Mouse (Mus musculus): ENCODE results near the gene Lztr1. TPM values are rescaled to one million over a fixed set of nuclear protein-coding genes. Genes with fewer than 3 reads are reported as not detected.

The Lztr1 gene
- polyA plus RNA-seq, 1 experiment, result 46.6 TPM

DNA sequence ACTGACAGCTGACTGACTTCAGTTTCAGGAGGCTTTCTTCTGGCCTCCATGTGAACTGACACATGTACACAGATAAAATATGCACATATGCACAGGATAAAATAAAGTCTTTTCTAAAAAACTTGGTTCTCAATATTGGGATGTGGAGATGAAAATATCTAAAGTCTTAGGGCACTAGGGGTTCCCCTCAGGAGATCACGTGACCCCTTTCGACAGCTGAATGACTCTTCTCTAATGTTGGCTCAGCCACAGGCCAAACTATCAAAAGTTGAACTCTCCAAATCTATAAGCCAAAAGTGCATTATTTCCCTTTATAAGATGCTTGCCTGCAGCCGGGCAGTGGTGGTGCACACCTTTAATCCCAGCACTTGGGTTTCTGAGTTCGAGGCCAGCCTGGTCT lies 47.7 kb downstream of the Lztr1 start:
- H3K27ac ChIP-seq (ENCODE audit: insufficient read depth, low read length), result no peak overlapping the region
- no peak overlapping the region for H3K9ac ChIP-seq (ENCODE audit: low read depth, poor library complexity, severe bottlenecking)
- TF ChIP-seq CTCF (IDR thresholded peaks at IDR 0.05; ENCODE audit: low read depth, low read length) (no peak), EP300 (IDR thresholded peaks at IDR 0.05; ENCODE audit: insufficient read depth, low read depth, low read length) (no peak)
- H3K9me3 ChIP-seq (replicated peaks; ENCODE audit: control insufficient read depth, insufficient read depth, low read length, poor library complexity, severe bottlenecking), result no peaks in the 10 kb centered on the region
- no peaks in the 10 kb centered on the region for H3K36me3 ChIP-seq (ENCODE audit: control insufficient read depth, insufficient read depth, low read length, poor library complexity, severe bottlenecking)
- no peaks in the 10 kb centered on the region for H3K27me3 ChIP-seq (ENCODE audit: control insufficient read depth, insufficient read depth, low read length, poor library complexity, severe bottlenecking)
- H3K4me1 ChIP-seq (ENCODE audit: control insufficient read depth, insufficient read depth, low read length), result no peaks in the 10 kb centered on the region
- H3K4me3 ChIP-seq (ENCODE audit: low read depth, low read length), result no peak overlapping the region

DNA sequence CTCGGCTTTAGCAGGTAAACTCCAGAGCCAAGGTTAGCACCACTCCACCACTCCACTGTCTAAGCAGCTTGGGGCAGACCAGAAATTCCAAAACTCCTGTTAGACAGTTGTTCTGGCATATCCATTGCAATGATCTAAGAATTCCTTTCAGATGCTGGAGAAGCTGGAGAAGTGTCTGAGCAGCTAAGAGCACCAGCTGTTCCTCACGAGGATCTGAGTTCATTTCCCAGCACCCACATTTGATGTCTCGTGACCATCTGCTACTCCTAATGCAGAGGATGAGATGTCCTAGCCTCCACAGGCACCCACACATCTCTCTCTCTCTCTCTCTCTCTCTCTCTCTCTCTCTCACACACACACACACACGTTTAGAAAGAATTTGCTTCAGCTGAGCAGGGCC lies 48.4 kb downstream of the Lztr1 start:
- Histone ChIP-seq H3K36me3 (ENCODE audit: control insufficient read depth, insufficient read depth, low read length, poor library complexity, severe bottlenecking) (no peaks in the 10 kb centered on the region), H3K9ac (ENCODE audit: low read depth, poor library complexity, severe bottlenecking) (no peak overlapping the region), H3K27me3 (ENCODE audit: control insufficient read depth, insufficient read depth, low read length, poor library complexity, severe bottlenecking) (no peaks in the 10 kb centered on the region), H3K4me3 (ENCODE audit: low read depth, low read length) (no peak overlapping the region), H3K27ac (ENCODE audit: insufficient read depth, low read length) (no peak overlapping the region), H3K9me3 (replicated peaks; ENCODE audit: control insufficient read depth, insufficient read depth, low read length, poor library complexity, severe bottlenecking) (no peaks in the 10 kb centered on the region), H3K4me1 (ENCODE audit: control insufficient read depth, insufficient read depth, low read length) (no peaks in the 10 kb centered on the region)
- TF ChIP-seq EP300 (IDR thresholded peaks at IDR 0.05; ENCODE audit: insufficient read depth, low read depth, low read length), result no peak
- TF ChIP-seq CTCF (IDR thresholded peaks at IDR 0.05; ENCODE audit: low read depth, low read length), result no peak
- TF ChIP-seq POLR2A (IDR thresholded peaks at IDR 0.05; ENCODE audit: insufficient read depth, low read length), result no peak

DNA sequence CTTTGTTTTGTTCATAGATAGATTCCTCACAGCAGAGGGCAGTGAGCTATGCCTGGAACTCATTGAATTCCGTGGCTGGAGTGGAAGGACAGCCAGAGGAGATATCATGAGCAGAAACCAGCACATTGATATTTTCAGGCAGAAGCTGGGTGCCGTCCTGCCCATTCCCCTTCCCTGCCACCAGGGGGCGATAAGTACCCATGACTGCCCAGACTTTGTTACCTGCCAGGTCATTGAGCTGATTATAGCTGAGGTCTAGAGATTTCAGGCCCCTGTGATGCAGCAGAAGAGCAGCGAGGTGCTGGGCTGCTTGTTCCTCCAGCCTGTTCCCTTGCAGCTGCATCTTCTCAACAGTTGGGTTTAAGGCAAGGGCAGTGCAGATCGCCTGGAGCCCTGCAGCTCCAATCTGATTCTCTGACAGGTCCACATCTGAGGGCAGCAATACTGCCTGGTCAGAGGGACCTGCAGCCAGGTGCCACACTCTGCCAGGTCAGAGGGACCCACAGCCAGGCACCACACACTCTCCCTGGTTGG lies 49.5 kb downstream of the Lztr1 start:
- Histone ChIP-seq H3K9me3 (replicated peaks; ENCODE audit: control insufficient read depth, insufficient read depth, low read length, poor library complexity, severe bottlenecking) (no peaks in the 10 kb centered on the region), H3K27ac (ENCODE audit: insufficient read depth, low read length) (no peak overlapping the region), H3K4me1 (ENCODE audit: control insufficient read depth, insufficient read depth, low read length) (no peaks in the 10 kb centered on the region), H3K4me3 (ENCODE audit: low read depth, low read length) (no peak overlapping the region), H3K36me3 (ENCODE audit: control insufficient read depth, insufficient read depth, low read length, poor library complexity, severe bottlenecking) (no peaks in the 10 kb centered on the region), H3K9ac (ENCODE audit: low read depth, poor library complexity, severe bottlenecking) (no peak overlapping the region), H3K27me3 (ENCODE audit: control insufficient read depth, insufficient read depth, low read length, poor library complexity, severe bottlenecking) (no peaks in the 10 kb centered on the region)
- TF ChIP-seq POLR2A (IDR thresholded peaks at IDR 0.05; ENCODE audit: insufficient read depth, low read length) (no peak), CTCF (IDR thresholded peaks at IDR 0.05; ENCODE audit: low read depth, low read length) (peak; percentile 98), EP300 (IDR thresholded peaks at IDR 0.05; ENCODE audit: insufficient read depth, low read depth, low read length) (peak; percentile 37; the same call in 1 of the 2 replicates)

DNA sequence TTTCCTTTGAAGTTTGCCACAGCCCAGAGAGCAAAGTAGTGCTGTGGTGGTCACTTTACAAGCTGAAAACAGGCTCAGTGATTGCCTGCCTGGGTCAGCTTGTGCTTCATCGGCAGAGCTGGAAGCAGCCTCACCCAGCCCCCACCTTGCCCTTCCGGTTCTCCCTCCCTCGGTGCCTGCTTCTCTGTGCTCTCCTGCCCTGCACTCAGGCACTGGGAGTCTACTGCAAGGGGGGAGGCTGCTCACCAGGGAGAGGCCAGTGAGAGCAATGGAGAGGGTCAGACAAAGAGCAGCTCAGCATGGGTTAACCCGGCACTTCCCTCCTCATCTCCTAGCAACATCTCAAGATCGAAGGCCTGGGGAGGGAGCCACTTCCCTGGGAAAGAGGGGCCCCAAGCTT lies 50.3 kb downstream of the Lztr1 start:
- H3K27ac ChIP-seq (ENCODE audit: insufficient read depth, low read length), result no peak overlapping the region
- no peaks in the 10 kb centered on the region for H3K36me3 ChIP-seq (ENCODE audit: control insufficient read depth, insufficient read depth, low read length, poor library complexity, severe bottlenecking)
- 0 out of 2 replicates have a peak overlapping the region, but pooled peaks have one; percentile 20 for H3K9ac ChIP-seq (ENCODE audit: low read depth, poor library complexity, severe bottlenecking)
- H3K4me3 ChIP-seq (ENCODE audit: low read depth, low read length), result peak overlapping the region; percentile 20
- H3K9me3 ChIP-seq (replicated peaks; ENCODE audit: control insufficient read depth, insufficient read depth, low read length, poor library complexity, severe bottlenecking), result no peaks in the 10 kb centered on the region
- no peaks in the 10 kb centered on the region for H3K4me1 ChIP-seq (ENCODE audit: control insufficient read depth, insufficient read depth, low read length)
- no peaks in the 10 kb centered on the region for H3K27me3 ChIP-seq (ENCODE audit: control insufficient read depth, insufficient read depth, low read length, poor library complexity, severe bottlenecking)
- TF ChIP-seq POLR2A (IDR thresholded peaks at IDR 0.05; ENCODE audit: insufficient read depth, low read length), result no peak
- TF ChIP-seq EP300 (IDR thresholded peaks at IDR 0.05; ENCODE audit: insufficient read depth, low read depth, low read length), result no peak
- TF ChIP-seq CTCF (IDR thresholded peaks at IDR 0.05; ENCODE audit: low read depth, low read length), result no peak

DNA sequence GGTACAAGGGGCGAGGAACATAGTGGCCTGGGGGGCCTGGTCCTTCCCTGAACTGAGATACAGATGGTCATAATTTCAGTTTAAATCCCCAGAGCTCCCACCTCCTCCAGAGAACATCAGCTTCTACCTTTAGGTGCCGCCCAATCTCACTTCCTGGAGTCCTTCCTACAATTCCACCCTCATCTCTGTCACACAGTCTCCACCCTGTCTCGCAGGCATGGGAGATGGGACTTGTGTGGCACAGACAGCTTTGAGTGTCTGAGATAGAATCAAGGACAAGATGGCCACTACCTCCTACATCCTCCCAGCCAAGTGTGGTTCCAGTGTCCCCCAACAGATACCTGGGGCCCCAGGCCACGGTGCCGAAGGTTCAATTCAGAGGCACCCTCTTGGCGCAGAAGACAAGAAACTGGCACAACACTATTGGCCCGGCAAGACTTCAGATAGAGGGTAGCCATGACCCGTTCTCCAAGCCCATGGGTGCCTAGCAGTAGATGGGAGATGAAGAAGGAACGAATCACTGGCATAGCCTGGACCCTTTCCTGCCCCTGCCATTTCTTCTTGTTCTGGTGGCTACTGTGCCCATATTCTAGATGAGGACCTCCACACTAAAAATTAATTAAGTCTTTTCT lies 51.0 kb downstream of the Lztr1 start:
- Histone ChIP-seq H3K9me3 (replicated peaks; ENCODE audit: control insufficient read depth, insufficient read depth, low read length, poor library complexity, severe bottlenecking) (no peaks in the 10 kb centered on the region), H3K4me1 (ENCODE audit: control insufficient read depth, insufficient read depth, low read length) (no peaks in the 10 kb centered on the region), H3K9ac (ENCODE audit: low read depth, poor library complexity, severe bottlenecking) (0 out of 2 replicates have a peak overlapping the region, but pooled peaks have one; percentile 20), H3K27ac (ENCODE audit: insufficient read depth, low read length) (no peak overlapping the region), H3K36me3 (ENCODE audit: control insufficient read depth, insufficient read depth, low read length, poor library complexity, severe bottlenecking) (no peaks in the 10 kb centered on the region), H3K4me3 (ENCODE audit: low read depth, low read length) (no peak overlapping the region), H3K27me3 (ENCODE audit: control insufficient read depth, insufficient read depth, low read length, poor library complexity, severe bottlenecking) (no peaks in the 10 kb centered on the region)
- TF ChIP-seq CTCF (IDR thresholded peaks at IDR 0.05; ENCODE audit: low read depth, low read length), result no peak

DNA sequence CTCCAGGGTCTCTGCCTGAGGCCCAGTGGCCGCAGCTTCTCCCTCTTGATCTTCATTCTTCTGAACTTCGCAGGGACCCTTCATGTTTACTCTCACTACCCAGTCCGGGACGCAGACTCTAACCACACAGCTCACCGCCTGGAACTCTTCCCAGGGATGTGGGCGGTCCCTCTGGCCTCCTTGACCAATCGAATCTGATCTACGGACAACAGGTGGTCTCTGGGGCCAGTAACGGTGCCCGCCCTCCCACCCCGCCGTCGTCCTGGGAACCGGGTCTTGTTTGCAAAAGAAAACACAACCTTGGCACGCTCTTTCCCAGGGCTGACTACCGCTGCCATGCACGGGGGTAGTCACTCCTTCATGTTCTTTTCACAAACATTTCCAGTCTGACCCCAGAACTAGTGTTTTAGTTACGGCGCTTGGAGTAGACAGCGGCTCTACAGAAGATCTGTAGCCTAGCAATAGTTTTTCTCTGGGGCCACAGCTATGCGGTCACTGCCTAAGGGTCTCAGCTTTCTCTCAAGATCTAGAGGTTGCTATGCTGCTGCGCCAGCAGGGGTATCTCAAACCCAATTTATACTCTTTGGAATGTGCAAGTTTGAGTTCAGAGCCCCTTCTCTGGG lies 52.8 kb downstream of the Lztr1 start, which contains the start of gene Lrrc74b:
Gene Lrrc74b, minus strand, starts transcription at position 120 of the 623 bp plus-strand sequence.
- H3K4me3 ChIP-seq (ENCODE audit: low read depth, low read length), result peak within 1 kb of the TSS; percentile 66
- no peaks in the 10 kb centered on the region for H3K27me3 ChIP-seq (ENCODE audit: control insufficient read depth, insufficient read depth, low read length, poor library complexity, severe bottlenecking)
- H3K27ac ChIP-seq (ENCODE audit: insufficient read depth, low read length), result no peak within 1 kb of the TSS
- TF ChIP-seq CTCF (IDR thresholded peaks at IDR 0.05; ENCODE audit: low read depth, low read length) (no peak), EP300 (IDR thresholded peaks at IDR 0.05; ENCODE audit: insufficient read depth, low read depth, low read length) (no peak), POLR2A (IDR thresholded peaks at IDR 0.05; ENCODE audit: insufficient read depth, low read length) (no peak)
- H3K36me3 ChIP-seq (ENCODE audit: control insufficient read depth, insufficient read depth, low read length, poor library complexity, severe bottlenecking), result no peaks in the 10 kb centered on the region
- no peak within 1 kb of the TSS for H3K9ac ChIP-seq (ENCODE audit: low read depth, poor library complexity, severe bottlenecking)
- H3K4me1 ChIP-seq (ENCODE audit: control insufficient read depth, insufficient read depth, low read length), result no peaks in the 10 kb centered on the region
- H3K9me3 ChIP-seq (replicated peaks; ENCODE audit: control insufficient read depth, insufficient read depth, low read length, poor library complexity, severe bottlenecking), result no peaks in the 10 kb centered on the region

Data from ES-Bruce4 (cell line).